Mouse (Mus musculus): ENCODE results near the gene Sfn.

DNA sequence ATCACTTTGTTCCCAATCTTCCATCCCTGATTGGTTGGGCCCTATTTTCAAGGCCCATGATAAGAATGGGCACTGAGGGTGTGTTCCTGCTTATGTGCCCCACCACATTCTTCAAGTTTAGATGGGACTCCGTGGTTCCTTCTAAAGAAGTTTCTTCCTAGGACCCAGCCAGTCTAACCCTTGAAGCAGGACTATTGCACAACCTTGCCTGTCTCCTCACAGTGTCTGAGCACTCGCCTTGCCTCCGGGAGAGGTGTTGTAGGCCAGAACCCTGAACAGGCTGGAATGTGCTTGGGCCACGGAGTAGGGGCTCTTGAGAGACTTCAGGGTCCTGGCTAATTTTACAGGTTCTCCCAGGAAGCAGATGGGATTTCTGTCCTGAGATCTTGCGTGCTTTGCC is 1.1 kb upstream of the Sfn start:
- TF ChIP-seq CTCF (IDR thresholded peaks at IDR 0.05; ENCODE audit: low read depth), result no peak
- TF ChIP-seq EP300 (IDR thresholded peaks at IDR 0.05; ENCODE audit: low read depth), result no peak
